Mouse (Mus musculus) midbrain, embryonic 12.5 days (tissue): ENCODE results near the gene Camk2b. TPM values are rescaled to one million over a fixed set of nuclear protein-coding genes. Genes with fewer than 3 reads are reported as not detected.

Source experiments
- ATAC-seq: fragments of 200-750 bp; cut with Nextera tagmentation; 2 replicates; pipeline ENCODE4 v1.8.0; 2017; ENCODE audit warnings: low read depth, moderate TSS enrichment, moderate library complexity; ENCODE audit not compliant: low FRiP score
- H3K27ac ChIP-seq: fragments of 300-500 bp; sonication (generic); replicated peaks from 2 replicates; pipeline ENCODE4 v1.5.1; 2016; ENCODE audit warnings: mild to moderate bottlenecking
- H3K27me3 ChIP-seq: fragments of 300-500 bp; sonication (generic); 2 replicates; pipeline ENCODE4 v1.6.1; 2016; ENCODE audit warnings: mild to moderate bottlenecking
- H3K36me3 ChIP-seq: fragments of 300-500 bp; sonication (generic); 2 replicates; pipeline ENCODE4 v1.6.1; 2016
- H3K4me1 ChIP-seq: fragments of 300-500 bp; sonication (generic); 2 replicates; pipeline ENCODE4 v1.6.1; 2016
- H3K4me2 ChIP-seq: fragments of 300-500 bp; sonication (generic); replicated peaks from 2 replicates; pipeline ENCODE4 v1.6.1; 2016; ENCODE audit warnings: mild to moderate bottlenecking, moderate library complexity
- H3K4me3 ChIP-seq: fragments of 300-500 bp; sonication (generic); 2 replicates; pipeline ENCODE4 v1.5.1; 2016; ENCODE audit warnings: mild to moderate bottlenecking
- H3K9ac ChIP-seq: fragments of 300-500 bp; sonication (generic); replicated peaks from 2 replicates; pipeline ENCODE4 v1.6.1; 2016; ENCODE audit warnings: mild to moderate bottlenecking, moderate library complexity
- H3K9me3 ChIP-seq: fragments of 300-500 bp; sonication (generic); 2 replicates; pipeline ENCODE4 v1.6.1; 2016; ENCODE audit warnings: mild to moderate bottlenecking
- WGBS: fragments of 180-500 bp; shearing (Covaris S2); methylation state at CpG from one replicate; pipeline ENCODE4 v1.1.7; 2016; 5-methylcytosine and 5-hydroxymethylcytosine counted together
- polyA plus RNA-seq: library from polyadenylated mRNA; unstranded; fragments of >200 nt; fragmentation: Nextera tagmentation; extraction: Ambion mirVana; gene quantifications from 2 replicates; pipeline ENCODE4 v1.2.1, GENCODE M21; 2016

The Camk2b gene
- polyA plus RNA-seq, 1 experiment from 2014 or later, result 13.0 TPM

DNA sequence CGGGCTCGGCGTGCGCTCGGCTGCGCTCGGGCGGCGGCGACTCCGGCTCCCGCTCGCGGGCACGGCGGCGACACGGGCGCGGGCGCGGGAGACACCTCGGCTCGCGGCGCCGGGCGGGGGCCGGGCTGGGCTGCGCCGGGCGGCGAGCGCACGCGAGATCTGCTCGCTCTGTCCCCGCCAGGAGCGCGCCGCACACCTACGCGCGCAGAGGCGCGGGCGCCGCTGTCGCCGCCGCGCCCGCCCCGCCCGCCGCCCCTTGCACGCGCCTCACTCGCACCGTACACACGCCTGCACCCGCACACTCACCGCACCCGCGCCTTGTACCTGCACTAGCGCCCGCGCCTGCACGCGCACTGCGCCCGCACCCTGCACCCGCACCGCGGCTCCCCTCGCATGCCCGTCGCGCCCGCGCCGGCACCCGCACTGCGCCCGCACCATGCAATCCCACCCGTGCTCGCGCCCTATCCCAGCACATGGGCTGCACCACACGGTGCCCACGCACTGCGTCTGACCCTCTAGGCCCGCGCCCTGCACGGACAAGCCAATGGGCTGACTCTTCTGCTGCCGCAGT lies 526 bp downstream of the Camk2b start:
- WGBS, result 2% methylated on average over 71 of the region's 95 CpGs
- Histone ChIP-seq H3K36me3 (no peaks in the 10 kb centered on the region), H3K27me3 (peaks cover 88% of the 10 kb centered on the region), H3K4me3 (peak overlapping the region; percentile 53), H3K9me3 (no peaks in the 10 kb centered on the region), H3K9ac (peak overlapping the region; percentile 58), H3K4me1 (peaks cover 19% of the 10 kb centered on the region), H3K27ac (peak overlapping the region; percentile 22; the same call in 1 of the 2 replicates), H3K4me2 (peak overlapping the region; percentile 63)
- peak; percentile 68 for ATAC-seq

DNA sequence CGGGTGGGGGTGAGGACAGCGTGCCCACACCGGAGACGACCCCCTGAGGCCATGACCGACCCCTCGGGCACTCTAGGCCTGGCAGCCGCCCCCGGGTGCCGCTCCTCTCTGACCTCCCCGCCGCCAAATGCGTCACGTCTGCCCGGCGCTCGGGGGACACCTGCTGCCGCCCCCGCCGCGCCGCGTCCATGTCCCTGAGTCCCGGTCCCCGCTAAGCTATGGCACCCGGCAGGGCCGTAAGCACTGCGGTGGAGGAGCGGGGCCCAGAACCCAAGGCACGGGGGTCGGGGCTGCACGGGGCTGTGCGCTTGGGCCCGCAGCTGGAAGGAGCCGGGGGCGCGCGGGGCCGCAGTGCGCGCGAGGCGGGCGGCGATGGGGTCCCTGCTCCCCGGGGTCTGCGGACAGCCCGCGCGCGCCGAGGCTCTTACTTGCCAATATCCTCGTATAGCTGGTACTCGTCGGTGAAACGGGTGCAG lies 1.1 kb downstream of the Camk2b start:
- Histone ChIP-seq H3K9me3 (no peaks in the 10 kb centered on the region), H3K4me2 (peak overlapping the region; percentile 63), H3K4me3 (peak overlapping the region; percentile 53), H3K36me3 (no peaks in the 10 kb centered on the region), H3K9ac (peak overlapping the region; percentile 58), H3K27ac (peak overlapping the region; percentile 22; the same call in 1 of the 2 replicates), H3K27me3 (peaks cover 84% of the 10 kb centered on the region), H3K4me1 (peaks cover 19% of the 10 kb centered on the region)
- WGBS, result 1% methylated on average over 55 of the region's 55 CpGs
- peak; percentile 31; the same call in 1 of the 2 replicates for ATAC-seq

DNA sequence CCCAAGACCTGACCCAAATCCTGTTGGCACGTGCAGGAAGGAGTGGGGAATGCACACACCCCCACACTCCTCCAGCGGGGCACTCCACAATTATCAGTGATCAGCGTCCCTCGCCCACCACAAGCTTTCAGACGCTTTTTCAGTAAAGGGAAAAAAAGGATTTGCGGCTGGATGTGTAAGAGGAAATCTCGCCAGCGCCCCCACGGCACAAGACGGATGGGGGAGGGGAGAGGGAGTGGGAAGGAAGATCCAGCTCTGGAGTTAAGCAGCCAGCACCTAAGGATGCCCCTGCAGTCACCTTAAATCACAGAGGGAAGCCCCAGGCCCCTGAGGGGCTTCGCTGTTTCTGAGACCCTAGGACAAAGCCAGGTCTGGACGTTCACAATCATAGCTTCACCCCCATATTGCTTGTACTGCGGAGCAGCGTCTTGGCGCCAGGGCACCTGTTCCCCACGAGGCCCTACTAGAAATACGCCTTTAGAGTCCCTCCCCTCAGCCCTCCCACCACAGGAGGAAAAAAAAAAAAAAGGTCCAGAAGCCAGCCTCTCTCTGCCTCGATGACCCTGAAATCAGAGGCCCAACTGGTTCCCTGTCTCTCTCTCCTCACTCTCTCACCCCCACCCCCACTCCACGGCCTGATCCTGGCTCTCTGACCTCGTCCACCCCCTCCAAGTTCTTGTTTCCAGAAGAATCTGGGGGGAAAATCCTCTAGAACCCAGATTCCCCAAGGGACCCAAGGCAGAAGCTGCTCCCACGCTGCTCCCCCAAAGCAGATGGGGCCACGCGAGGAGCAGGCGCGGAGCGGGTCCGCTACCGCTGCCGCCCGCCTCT lies 1.7 kb downstream of the Camk2b start:
- WGBS, result 4% methylated on average over 30 of the region's 30 CpGs
- peak overlapping the region; percentile 53 for H3K4me3 ChIP-seq
- peaks cover 78% of the 10 kb centered on the region for H3K27me3 ChIP-seq
- no peak overlapping the region for H3K27ac ChIP-seq
- no peaks in the 10 kb centered on the region for H3K9me3 ChIP-seq
- ATAC-seq, result no peak
- H3K4me1 ChIP-seq, result peaks cover 19% of the 10 kb centered on the region
- H3K36me3 ChIP-seq, result no peaks in the 10 kb centered on the region
- peak overlapping the region; percentile 63 for H3K4me2 ChIP-seq
- H3K9ac ChIP-seq, result peak overlapping the region; percentile 58

DNA sequence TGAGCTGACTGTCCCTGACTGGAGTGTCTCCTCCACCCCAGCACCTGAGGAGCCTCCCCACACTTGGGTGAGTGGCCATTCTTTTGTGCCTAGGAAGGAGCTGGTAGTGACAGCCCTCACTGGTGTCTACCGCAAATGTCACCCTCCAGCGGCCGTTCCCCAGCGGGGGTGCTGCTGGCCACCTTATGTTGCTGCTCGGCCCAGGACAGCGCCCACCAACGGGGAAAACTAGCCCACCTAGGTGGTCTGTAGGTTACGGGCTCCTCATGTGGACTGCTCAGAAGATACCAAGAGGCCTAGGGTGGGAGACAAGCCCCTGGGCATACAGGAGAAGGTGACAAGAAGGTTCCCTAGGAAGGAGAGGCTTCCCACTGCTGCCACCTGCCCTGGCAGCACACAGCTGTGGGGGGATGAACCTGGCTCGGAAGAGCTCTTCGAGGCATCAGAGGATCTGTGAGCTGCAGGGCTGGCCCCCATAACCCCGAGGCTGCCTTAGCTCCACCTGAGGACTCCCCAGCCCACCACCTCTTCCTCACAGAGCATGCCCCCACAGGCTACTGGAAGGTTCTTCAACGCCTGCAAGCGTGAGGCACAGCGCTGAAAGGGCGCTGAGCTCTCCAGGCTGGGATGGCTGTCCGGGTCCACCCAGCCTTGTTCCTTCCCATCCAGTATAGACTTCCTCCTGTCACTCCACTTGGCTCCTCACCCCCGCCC lies 2.5 kb downstream of the Camk2b start:
- Histone ChIP-seq H3K27ac (no peak overlapping the region), H3K4me1 (peaks cover 19% of the 10 kb centered on the region), H3K27me3 (peaks cover 70% of the 10 kb centered on the region), H3K9me3 (no peaks in the 10 kb centered on the region), H3K4me3 (peak overlapping the region; percentile 53), H3K4me2 (peak overlapping the region; percentile 63), H3K36me3 (no peaks in the 10 kb centered on the region), H3K9ac (no peak overlapping the region)
- ATAC-seq, result no peak
- 41% methylated on average over 17 of the region's 17 CpGs for WGBS

DNA sequence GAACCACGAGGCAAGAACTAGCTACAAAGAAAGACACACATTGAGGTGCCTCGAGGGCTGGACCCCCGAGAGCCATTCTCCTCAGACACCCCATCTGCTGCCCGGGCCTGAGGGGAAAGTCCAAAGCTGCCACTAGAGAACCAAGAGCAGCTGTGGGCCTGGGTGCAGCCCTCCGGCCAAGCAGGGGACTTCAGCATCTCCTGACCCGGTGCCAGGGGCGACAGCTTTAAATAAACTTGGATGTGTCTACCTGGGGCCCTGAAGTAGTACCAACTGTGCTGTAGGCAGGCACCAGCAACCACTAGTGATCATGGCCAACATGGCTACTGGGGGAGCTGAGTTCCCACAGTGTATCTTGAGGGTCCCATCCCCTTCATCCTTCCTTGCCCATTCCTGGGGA lies 3.1 kb downstream of the Camk2b start:
- no peak for ATAC-seq
- H3K9me3 ChIP-seq, result no peaks in the 10 kb centered on the region
- peaks cover 64% of the 10 kb centered on the region for H3K27me3 ChIP-seq
- no peaks in the 10 kb centered on the region for H3K36me3 ChIP-seq
- no peak overlapping the region for H3K4me3 ChIP-seq
- H3K9ac ChIP-seq, result no peak overlapping the region
- H3K4me2 ChIP-seq, result no peak overlapping the region
- no peak overlapping the region for H3K27ac ChIP-seq
- peaks cover 15% of the 10 kb centered on the region for H3K4me1 ChIP-seq
- WGBS, result 88% methylated on average over 7 of the region's 7 CpGs

DNA sequence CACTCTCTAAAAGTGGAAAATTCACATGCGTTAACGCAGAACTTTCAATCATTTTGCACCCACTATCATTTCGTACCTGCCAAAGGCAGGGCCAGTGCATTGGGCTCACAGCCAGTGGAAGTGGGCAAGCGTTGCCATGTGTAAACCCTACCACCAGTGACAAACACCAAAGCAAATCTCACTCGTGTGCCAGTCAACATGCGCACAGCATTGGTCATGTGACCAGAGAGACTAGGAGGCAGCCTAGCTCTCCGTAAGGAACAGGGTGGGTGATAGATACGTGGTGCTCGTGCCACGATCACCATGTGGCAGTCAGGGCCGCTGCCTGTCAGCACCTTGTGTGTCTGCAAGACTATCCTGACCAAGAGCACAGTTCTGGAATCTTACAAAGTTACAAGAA lies 3.8 kb downstream of the Camk2b start:
- 91% methylated on average over 11 of the region's 11 CpGs for WGBS
- Histone ChIP-seq H3K36me3 (no peaks in the 10 kb centered on the region), H3K27me3 (peaks cover 57% of the 10 kb centered on the region), H3K4me1 (peaks cover 13% of the 10 kb centered on the region), H3K9me3 (no peaks in the 10 kb centered on the region), H3K9ac (no peak overlapping the region), H3K4me2 (no peak overlapping the region), H3K4me3 (no peak overlapping the region), H3K27ac (no peak overlapping the region)
- no peak for ATAC-seq

DNA sequence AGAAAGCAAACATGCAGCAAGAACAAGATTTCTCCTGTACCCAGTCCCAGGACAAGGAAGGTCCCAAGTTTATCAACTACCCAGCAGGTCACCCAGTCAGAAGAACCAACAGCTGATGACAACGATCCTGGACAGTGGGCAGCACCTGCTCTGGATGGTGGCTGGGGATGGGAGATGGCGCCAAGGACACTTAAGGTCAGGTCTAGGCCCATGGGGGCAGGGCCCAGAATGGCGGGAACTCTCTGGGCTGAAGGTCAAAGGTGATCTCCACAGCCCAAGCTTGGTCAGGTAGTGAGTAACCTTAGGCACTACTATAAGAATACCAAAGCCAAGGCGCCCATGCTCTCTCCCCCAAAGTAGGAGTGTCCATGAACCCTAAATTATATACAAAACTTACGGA lies 4.3 kb downstream of the Camk2b start:
- no peak overlapping the region for H3K9ac ChIP-seq
- no peak overlapping the region for H3K4me2 ChIP-seq
- H3K9me3 ChIP-seq, result no peaks in the 10 kb centered on the region
- no peak overlapping the region for H3K27ac ChIP-seq
- H3K4me1 ChIP-seq, result peaks cover 13% of the 10 kb centered on the region
- ATAC-seq, result no peak
- no peak overlapping the region for H3K4me3 ChIP-seq
- 82% methylated on average over 5 of the region's 5 CpGs for WGBS
- H3K36me3 ChIP-seq, result no peaks in the 10 kb centered on the region
- H3K27me3 ChIP-seq, result peaks cover 53% of the 10 kb centered on the region

DNA sequence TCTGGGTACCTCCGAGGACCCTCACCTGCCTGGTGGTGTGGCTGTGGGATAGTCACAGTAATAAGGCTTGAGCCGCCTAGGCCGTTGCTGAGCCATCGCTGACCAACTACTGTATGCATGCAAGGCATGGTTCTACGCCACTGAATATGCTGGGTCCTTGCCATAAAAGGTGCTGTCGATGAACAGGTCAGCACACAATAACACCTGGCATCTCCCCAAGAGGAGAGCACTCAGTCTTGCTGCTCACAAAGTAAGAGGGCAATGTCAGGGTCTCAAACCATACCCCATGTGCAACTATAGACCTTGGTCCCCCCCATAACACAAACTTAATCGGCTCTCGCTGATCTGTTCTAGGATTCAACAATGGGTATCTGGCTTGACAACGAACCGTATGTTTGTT lies 7.0 kb downstream of the Camk2b start:
- H3K27me3 ChIP-seq, result peaks cover 25% of the 10 kb centered on the region
- H3K36me3 ChIP-seq, result no peaks in the 10 kb centered on the region
- H3K4me3 ChIP-seq, result no peak overlapping the region
- H3K4me1 ChIP-seq, result no peaks in the 10 kb centered on the region
- WGBS, result 94% methylated on average over 10 of the region's 10 CpGs
- H3K9me3 ChIP-seq, result no peaks in the 10 kb centered on the region
- H3K9ac ChIP-seq, result no peak overlapping the region
- H3K27ac ChIP-seq, result no peak overlapping the region
- ATAC-seq, result no peak
- H3K4me2 ChIP-seq, result no peak overlapping the region

DNA sequence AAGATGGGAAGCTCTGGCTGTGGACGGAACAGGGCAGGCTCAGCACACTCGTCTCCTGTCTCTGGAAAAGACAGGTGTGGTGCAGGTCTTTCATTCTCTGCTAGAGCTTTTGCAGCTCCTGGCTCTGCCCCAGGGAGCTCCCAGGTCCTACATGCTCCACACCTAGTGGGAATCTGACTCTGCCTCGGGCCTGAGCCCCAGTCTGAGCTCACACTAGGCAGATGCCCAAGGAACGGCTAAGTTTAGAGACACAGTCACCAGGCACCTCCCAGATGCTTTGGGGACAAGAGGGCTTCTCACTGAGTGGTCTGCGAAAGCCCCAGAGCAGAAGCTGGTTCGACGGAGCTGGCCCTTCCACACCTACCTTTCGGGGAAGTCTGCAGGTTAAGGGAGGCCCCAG lies 12.8 kb downstream of the Camk2b start:
- Histone ChIP-seq H3K9me3 (no peaks in the 10 kb centered on the region), H3K4me2 (no peak overlapping the region), H3K9ac (no peak overlapping the region), H3K27me3 (no peaks in the 10 kb centered on the region), H3K4me1 (no peaks in the 10 kb centered on the region), H3K4me3 (no peak overlapping the region), H3K36me3 (no peaks in the 10 kb centered on the region), H3K27ac (no peak overlapping the region)
- 84% methylated on average over 8 of the region's 8 CpGs for WGBS
- ATAC-seq, result no peak

DNA sequence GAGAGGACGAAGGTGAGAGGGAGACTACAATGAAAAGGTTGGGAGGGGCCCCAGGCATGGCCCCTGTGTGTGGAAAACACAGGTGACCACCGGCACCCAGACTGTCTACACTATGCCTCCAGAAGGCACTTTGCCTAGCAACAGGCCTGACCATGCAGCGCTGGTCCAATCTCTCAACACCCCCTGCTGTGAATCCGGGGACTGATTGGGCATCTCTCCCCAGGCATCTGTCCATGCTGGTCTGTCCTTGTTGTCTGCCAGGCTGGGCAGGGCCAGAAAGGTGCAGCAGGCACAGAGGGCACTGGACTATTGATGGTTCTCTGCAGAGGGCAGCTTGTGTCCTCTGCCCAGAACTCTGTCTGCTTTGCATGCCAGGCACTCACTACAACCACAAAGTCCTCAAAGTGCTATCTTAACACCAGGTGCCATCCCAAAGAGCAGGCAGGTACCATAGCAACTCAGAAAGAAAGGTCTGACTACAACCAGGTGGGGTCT lies 16.0 kb downstream of the Camk2b start:
- no peak overlapping the region for H3K9ac ChIP-seq
- no peak overlapping the region for H3K4me2 ChIP-seq
- no peaks in the 10 kb centered on the region for H3K4me1 ChIP-seq
- no peaks in the 10 kb centered on the region for H3K27me3 ChIP-seq
- H3K9me3 ChIP-seq, result no peaks in the 10 kb centered on the region
- H3K36me3 ChIP-seq, result no peaks in the 10 kb centered on the region
- H3K27ac ChIP-seq, result no peak overlapping the region
- no peak for ATAC-seq
- H3K4me3 ChIP-seq, result no peak overlapping the region
- 73% methylated on average over 4 of the region's 4 CpGs for WGBS

DNA sequence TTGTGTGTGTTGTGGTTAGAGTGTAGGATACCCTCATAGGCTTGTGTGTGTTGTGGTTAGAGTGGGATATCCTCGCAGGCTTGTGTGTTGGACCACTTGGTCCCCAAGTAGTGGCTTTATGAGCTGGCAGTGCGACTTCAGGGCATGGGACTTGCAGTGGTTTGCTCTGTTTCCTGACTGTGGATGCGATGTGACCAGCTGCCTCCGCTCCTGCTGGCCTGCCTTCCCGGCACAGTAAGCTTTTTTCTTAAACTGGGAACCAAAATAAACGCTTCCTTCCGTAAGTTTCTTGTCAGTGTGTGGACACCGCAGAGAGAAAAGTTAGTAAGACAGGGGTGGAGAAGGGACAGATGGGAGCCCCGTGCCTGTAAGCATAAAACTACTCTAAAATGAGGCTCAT lies 18.0 kb downstream of the Camk2b start:
- ATAC-seq, result no peak
- Histone ChIP-seq H3K4me2 (no peak overlapping the region), H3K4me3 (no peak overlapping the region), H3K9ac (no peak overlapping the region), H3K36me3 (no peaks in the 10 kb centered on the region), H3K27me3 (no peaks in the 10 kb centered on the region), H3K9me3 (no peaks in the 10 kb centered on the region), H3K27ac (no peak overlapping the region), H3K4me1 (no peaks in the 10 kb centered on the region)
- WGBS, result 86% methylated on average over 9 of the region's 9 CpGs

DNA sequence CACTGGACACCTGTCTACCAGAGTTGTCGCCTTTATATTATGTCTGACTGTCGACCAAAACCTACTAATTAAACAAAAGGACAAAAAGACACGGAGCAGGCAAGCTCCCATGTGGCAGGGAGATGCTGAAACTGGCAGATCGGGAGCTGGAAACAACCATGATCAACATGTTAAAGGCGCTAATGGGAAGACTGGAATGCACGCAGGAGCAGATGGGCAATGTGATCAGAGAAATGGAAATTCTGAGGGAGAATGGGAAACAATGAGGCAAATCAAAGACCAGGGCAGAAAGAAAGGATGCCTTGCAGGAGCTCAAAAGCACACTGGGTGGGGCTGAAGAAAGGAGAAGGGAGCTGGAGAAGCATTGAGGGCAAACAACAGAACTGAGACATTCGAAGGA lies 27.2 kb downstream of the Camk2b start:
- Histone ChIP-seq H3K27me3 (no peaks in the 10 kb centered on the region; the same call in 1 of the 2 replicates), H3K4me1 (no peaks in the 10 kb centered on the region), H3K36me3 (no peaks in the 10 kb centered on the region), H3K9ac (no peak overlapping the region), H3K4me2 (no peak overlapping the region), H3K4me3 (no peak overlapping the region), H3K27ac (no peak overlapping the region), H3K9me3 (no peaks in the 10 kb centered on the region)
- ATAC-seq, result no peak
- WGBS, result 47% methylated on average over 7 of the region's 7 CpGs
